Mouse (Mus musculus) embryo, embryonic 10.5 days (tissue): ENCODE measurements at regions not wholly inside any gene's neighbourhood (a gene's known extent, or its start where the extent isn't known, plus 50 kb on each side); places are given as distances from the start of the nearest gene placed in this dataset.
A peak's percentile ranks its signal among the peaks of the same experiment; 100 is the strongest.

Experiments
- DNase-seq: peaks from one replicate; pipeline ENCODE4 v3.0.0-alpha.2; 2015; ENCODE audit warnings: low spot score

GRCm38 (mm10) chr12:117430886-117431285 lies 85.4 kb upstream of the Rapgef5 start:
- no peak for DNase-seq

GRCm38 (mm10) chr12:117432788-117433187 lies 83.5 kb upstream of the Rapgef5 start:
- DNase-seq, result no peak

- DNase-seq, result no peak
Measured at GRCm38 (mm10) chr12:117437011-117437410, 79.3 kb upstream of the Rapgef5 start.

GRCm38 (mm10) chr12:117439015-117439605 lies 77.2 kb upstream of the Rapgef5 start:
- DNase-seq, result no peak

GRCm38 (mm10) chr12:117444247-117444989 lies 71.9 kb upstream of the Rapgef5 start:
- no peak for DNase-seq

- peak; percentile 57 for DNase-seq
Measured at GRCm38 (mm10) chr12:117447223-117447622, 69.1 kb upstream of the Rapgef5 start.

GRCm38 (mm10) chr12:117447843-117448728 lies 68.2 kb upstream of the Rapgef5 start:
- DNase-seq, result no peak

- no peak for DNase-seq
Measured at GRCm38 (mm10) chr12:117449080-117449479, 67.2 kb upstream of the Rapgef5 start.

GRCm38 (mm10) chr12:117450106-117450505 lies 66.2 kb upstream of the Rapgef5 start:
- no peak for DNase-seq

GRCm38 (mm10) chr12:117450871-117451270 lies 65.4 kb upstream of the Rapgef5 start:
- DNase-seq, result no peak

- peak; percentile 41 for DNase-seq
Measured at GRCm38 (mm10) chr12:117451441-117451840, 64.8 kb upstream of the Rapgef5 start.

GRCm38 (mm10) chr12:117455800-117456199 lies 60.5 kb upstream of the Rapgef5 start:
- no peak for DNase-seq

- DNase-seq, result no peak
Measured at GRCm38 (mm10) chr12:117458132-117459070, 57.9 kb upstream of the Rapgef5 start.

- no peak for DNase-seq
Measured at GRCm38 (mm10) chr12:117459541-117459940, 56.7 kb upstream of the Rapgef5 start.

- DNase-seq, result no peak
Measured at GRCm38 (mm10) chr12:117465206-117465605, 51.1 kb upstream of the Rapgef5 start.

GRCm38 (mm10) chr12:117465998-117466397 lies 50.3 kb upstream of the Rapgef5 start:
- DNase-seq, result no peak
